Mouse (Mus musculus) midbrain, embryonic 12.5 days (tissue): ENCODE results near the gene Cntd1. TPM values are rescaled to one million over a fixed set of nuclear protein-coding genes. Genes with fewer than 3 reads are reported as not detected.
"Not testable (repeated sequence)": the region's sequence is repeated elsewhere in the genome, so short reads cannot be mapped to it uniquely, and the experiment has no call there.

Experiments
- ATAC-seq: fragments of 200-750 bp; cut with Nextera tagmentation; 2 replicates; pipeline ENCODE4 v1.8.0; 2017; ENCODE audit warnings: low read depth, moderate TSS enrichment, moderate library complexity; ENCODE audit not compliant: low FRiP score
- H3K27ac ChIP-seq: fragments of 300-500 bp; sonication (generic); replicated peaks from 2 replicates; pipeline ENCODE4 v1.5.1; 2016; ENCODE audit warnings: mild to moderate bottlenecking
- H3K27me3 ChIP-seq: fragments of 300-500 bp; sonication (generic); 2 replicates; pipeline ENCODE4 v1.6.1; 2016; ENCODE audit warnings: mild to moderate bottlenecking
- H3K36me3 ChIP-seq: fragments of 300-500 bp; sonication (generic); 2 replicates; pipeline ENCODE4 v1.6.1; 2016
- H3K4me1 ChIP-seq: fragments of 300-500 bp; sonication (generic); 2 replicates; pipeline ENCODE4 v1.6.1; 2016
- H3K4me2 ChIP-seq: fragments of 300-500 bp; sonication (generic); replicated peaks from 2 replicates; pipeline ENCODE4 v1.6.1; 2016; ENCODE audit warnings: mild to moderate bottlenecking, moderate library complexity
- H3K4me3 ChIP-seq: fragments of 300-500 bp; sonication (generic); 2 replicates; pipeline ENCODE4 v1.5.1; 2016; ENCODE audit warnings: mild to moderate bottlenecking
- H3K9ac ChIP-seq: fragments of 300-500 bp; sonication (generic); replicated peaks from 2 replicates; pipeline ENCODE4 v1.6.1; 2016; ENCODE audit warnings: mild to moderate bottlenecking, moderate library complexity
- H3K9me3 ChIP-seq: fragments of 300-500 bp; sonication (generic); 2 replicates; pipeline ENCODE4 v1.6.1; 2016; ENCODE audit warnings: mild to moderate bottlenecking
- WGBS: fragments of 180-500 bp; shearing (Covaris S2); methylation state at CpG from one replicate; pipeline ENCODE4 v1.1.7; 2016; 5-methylcytosine and 5-hydroxymethylcytosine counted together
- polyA plus RNA-seq: library from polyadenylated mRNA; unstranded; fragments of >200 nt; fragmentation: Nextera tagmentation; extraction: Ambion mirVana; gene quantifications from 2 replicates; pipeline ENCODE4 v1.2.1, GENCODE M21; 2016

Gene Cntd1
- polyA plus RNA-seq, 1 experiment from 2014 or later: 1.3 TPM

GRCm38 (mm10) chr11:101326147-101326546 lies 47.3 kb downstream of the Cntd1 start:
- Histone ChIP-seq H3K9ac (no peak overlapping the region), H3K4me1 (no peaks in the 10 kb centered on the region), H3K4me2 (no peak overlapping the region), H3K27me3 (no peaks in the 10 kb centered on the region), H3K27ac (no peak overlapping the region), H3K4me3 (no peak overlapping the region), H3K36me3 (peaks cover 46% of the 10 kb centered on the region), H3K9me3 (no peaks in the 10 kb centered on the region)
- WGBS: 90% methylated on average over 11 of the region's 11 CpGs
- no peak for ATAC-seq

GRCm38 (mm10) chr11:101327311-101327710 lies 48.5 kb downstream of the Cntd1 start:
- H3K27ac ChIP-seq: no peak overlapping the region
- no peak overlapping the region for H3K4me3 ChIP-seq
- H3K9me3 ChIP-seq: no peaks in the 10 kb centered on the region
- no peak overlapping the region for H3K9ac ChIP-seq
- no peaks in the 10 kb centered on the region for H3K27me3 ChIP-seq
- no peak for ATAC-seq
- no peaks in the 10 kb centered on the region for H3K4me1 ChIP-seq
- H3K4me2 ChIP-seq: no peak overlapping the region
- peaks cover 34% of the 10 kb centered on the region for H3K36me3 ChIP-seq
- WGBS: 54% methylated on average over 3 of the region's 3 CpGs

- Histone ChIP-seq H3K27ac (no peak overlapping the region), H3K36me3 (peaks cover 19% of the 10 kb centered on the region), H3K9me3 (no peaks in the 10 kb centered on the region), H3K4me1 (peaks cover 2% of the 10 kb centered on the region), H3K4me3 (no peak overlapping the region), H3K4me2 (no peak overlapping the region), H3K27me3 (no peaks in the 10 kb centered on the region), H3K9ac (no peak overlapping the region)
- 87% methylated on average over 6 of the region's 6 CpGs for WGBS
- no peak for ATAC-seq
Measured at GRCm38 (mm10) chr11:101328941-101329635, 50.3 kb downstream of the Cntd1 start.

GRCm38 (mm10) chr11:101330371-101330924 lies 51.6 kb downstream of the Cntd1 start, which contains the start of gene Aoc3:
Gene Aoc3 (plus strand): TSS chr11:101330605.
- H3K4me1 ChIP-seq: peaks cover 6% of the 10 kb centered on the region
- ATAC-seq: no peak
- H3K27me3 ChIP-seq: no peaks in the 10 kb centered on the region
- H3K36me3 ChIP-seq: peaks cover 6% of the 10 kb centered on the region
- no peak within 1 kb of the TSS for H3K4me3 ChIP-seq
- no peak within 1 kb of the TSS for H3K4me2 ChIP-seq
- 76% methylated on average over 7 of the region's 7 CpGs for WGBS
- H3K9ac ChIP-seq: no peak within 1 kb of the TSS
- H3K9me3 ChIP-seq: no peaks in the 10 kb centered on the region
- H3K27ac ChIP-seq: no peak within 1 kb of the TSS

- whole genome bisulfite sequencing: 85% methylated on average over 6 of the region's 6 CpGs
- not testable (repeated sequence) for H3K4me1 ChIP-seq, H3K9ac ChIP-seq, H3K27me3 ChIP-seq, H3K4me2 ChIP-seq, H3K4me3 ChIP-seq, H3K27ac ChIP-seq, ATAC-seq, H3K36me3 ChIP-seq, H3K9me3 ChIP-seq
Measured at GRCm38 (mm10) chr11:101330961-101331360, 52.1 kb downstream of the Cntd1 start.

- Histone ChIP-seq H3K9ac (no peak overlapping the region), H3K36me3 (no peaks in the 10 kb centered on the region), H3K27ac (no peak overlapping the region), H3K4me3 (no peak overlapping the region), H3K9me3 (no peaks in the 10 kb centered on the region), H3K27me3 (no peaks in the 10 kb centered on the region), H3K4me2 (no peak overlapping the region), H3K4me1 (peaks cover 9% of the 10 kb centered on the region)
- ATAC-seq: no peak
- 91% methylated on average over 3 of the region's 3 CpGs for WGBS
Measured at GRCm38 (mm10) chr11:101332537-101332936, 53.7 kb downstream of the Cntd1 start.

GRCm38 (mm10) chr11:101334023-101334422 lies 55.2 kb downstream of the Cntd1 start:
- Histone ChIP-seq H3K27me3 (no peaks in the 10 kb centered on the region), H3K4me3 (no peak overlapping the region), H3K4me2 (no peak overlapping the region), H3K27ac (no peak overlapping the region), H3K9me3 (no peaks in the 10 kb centered on the region), H3K36me3 (no peaks in the 10 kb centered on the region), H3K9ac (no peak overlapping the region), H3K4me1 (peaks cover 21% of the 10 kb centered on the region)
- no peak for ATAC-seq
- 22% methylated on average over 10 of the region's 10 CpGs for WGBS

GRCm38 (mm10) chr11:101334516-101334915 lies 55.7 kb downstream of the Cntd1 start:
- Histone ChIP-seq H3K9ac (no peak overlapping the region), H3K27ac (no peak overlapping the region), H3K4me3 (no peak overlapping the region), H3K9me3 (no peaks in the 10 kb centered on the region), H3K4me1 (peaks cover 21% of the 10 kb centered on the region), H3K27me3 (no peaks in the 10 kb centered on the region), H3K4me2 (no peak overlapping the region), H3K36me3 (no peaks in the 10 kb centered on the region)
- ATAC-seq: no peak
- WGBS: 6% methylated on average over 6 of the region's 6 CpGs

GRCm38 (mm10) chr11:101335685-101336084 lies 56.9 kb downstream of the Cntd1 start:
- no peak for ATAC-seq
- Histone ChIP-seq H3K27ac (no peak overlapping the region), H3K36me3 (no peaks in the 10 kb centered on the region), H3K9ac (no peak overlapping the region), H3K9me3 (no peaks in the 10 kb centered on the region), H3K4me2 (no peak overlapping the region), H3K4me3 (no peak overlapping the region), H3K27me3 (no peaks in the 10 kb centered on the region), H3K4me1 (peaks cover 21% of the 10 kb centered on the region)
- WGBS: 87% methylated on average over 9 of the region's 9 CpGs

GRCm38 (mm10) chr11:101338123-101338760 lies 59.4 kb downstream of the Cntd1 start:
- H3K9ac ChIP-seq: peak overlapping the region; percentile 58
- peaks cover 21% of the 10 kb centered on the region for H3K4me1 ChIP-seq
- peak overlapping the region; percentile 71 for H3K27ac ChIP-seq
- no peaks in the 10 kb centered on the region for H3K36me3 ChIP-seq
- H3K9me3 ChIP-seq: no peaks in the 10 kb centered on the region
- H3K27me3 ChIP-seq: no peaks in the 10 kb centered on the region
- H3K4me3 ChIP-seq: peak overlapping the region; percentile 39
- ATAC-seq: peak; percentile 78
- 3% methylated on average over 9 of the region's 9 CpGs for WGBS
- H3K4me2 ChIP-seq: peak overlapping the region; percentile 69
